Mouse (Mus musculus): ENCODE measurements around the gene Zfp580. TPM values are rescaled to one million over a fixed set of nuclear protein-coding genes. Genes with fewer than 3 reads are reported as not detected.

The Zfp580 gene
- polyA plus RNA-seq, 1 experiment from 2014 or later = 30.4 TPM

- Histone ChIP-seq H3K4me3 (ENCODE audit: low read depth, low read length) (peak overlapping the region; percentile 25), H3K4me2 (replicated peaks; ENCODE audit: low read depth, low read length) (peak overlapping the region; percentile 94), H3K36me3 (ENCODE audit: insufficient read depth, low read length) (no peaks in the 10 kb centered on the region), H3K4me1 (ENCODE audit: insufficient read depth, low read depth, low read length) (peaks cover 20% of the 10 kb centered on the region), H3K9ac (replicated peaks; ENCODE audit: low read depth) (0 out of 2 replicates have a peak overlapping the region, but pooled peaks have one; percentile 12), H3K27me3 (replicated peaks; ENCODE audit: insufficient read depth, low read length) (peaks cover 50% of the 10 kb centered on the region), H3K9me3 (ENCODE audit: low read length) (no peaks in the 10 kb centered on the region), H3K27ac (ENCODE audit: low read length) (no peak overlapping the region)
- 4% methylated on average over 45 of the region's 45 CpGs for WGBS
- DNase-seq (ENCODE audit: low spot score) = no peak
- ATAC-seq = no peak
- TF ChIP-seq EP300 (IDR thresholded peaks at IDR 0.05) (no peak), CTCF (IDR thresholded peaks at IDR 0.05) (no peak)
Measured at GRCm38 (mm10) chr7:5052931-5053343, 1.6 kb downstream of the Zfp580 start.

- H3K4me3 ChIP-seq (ENCODE audit: low read depth, low read length) = peak overlapping the region; percentile 19; the same call in 1 of the 2 replicates
- ATAC-seq = no peak
- DNase-seq (ENCODE audit: low spot score) = no peak
- peaks cover 20% of the 10 kb centered on the region for H3K4me1 ChIP-seq (ENCODE audit: insufficient read depth, low read depth, low read length)
- H3K27ac ChIP-seq (ENCODE audit: low read length) = no peak overlapping the region
- 12% methylated on average over 32 of the region's 32 CpGs for WGBS
- TF ChIP-seq CTCF (IDR thresholded peaks at IDR 0.05) = no peak
- TF ChIP-seq EP300 (IDR thresholded peaks at IDR 0.05) = no peak
- no peaks in the 10 kb centered on the region for H3K9me3 ChIP-seq (ENCODE audit: low read length)
- H3K9ac ChIP-seq (replicated peaks; ENCODE audit: low read depth) = no peak overlapping the region
- peak overlapping the region; percentile 38 for H3K4me2 ChIP-seq (replicated peaks; ENCODE audit: low read depth, low read length)
- H3K27me3 ChIP-seq (replicated peaks; ENCODE audit: insufficient read depth, low read length) = peaks cover 54% of the 10 kb centered on the region
- no peaks in the 10 kb centered on the region for H3K36me3 ChIP-seq (ENCODE audit: insufficient read depth, low read length)
Measured at GRCm38 (mm10) chr7:5053456-5054179, 2.3 kb downstream of the Zfp580 start.

GRCm38 (mm10) chr7:5056651-5057263 lies 5.4 kb downstream of the Zfp580 start:
- DNase-seq (ENCODE audit: low spot score) (no peak), ATAC-seq (no peak)
- no peak for TF ChIP-seq EP300 (IDR thresholded peaks at IDR 0.05)
- peaks cover 19% of the 10 kb centered on the region for H3K4me1 ChIP-seq (ENCODE audit: insufficient read depth, low read depth, low read length)
- H3K27ac ChIP-seq (ENCODE audit: low read length) = no peak overlapping the region
- H3K36me3 ChIP-seq (ENCODE audit: insufficient read depth, low read length) = no peaks in the 10 kb centered on the region
- peaks cover 54% of the 10 kb centered on the region for H3K27me3 ChIP-seq (replicated peaks; ENCODE audit: insufficient read depth, low read length)
- 3% methylated on average over 50 of the region's 55 CpGs for WGBS
- peak overlapping the region; percentile 19; the same call in 1 of the 2 replicates for H3K4me3 ChIP-seq (ENCODE audit: low read depth, low read length)
- peak overlapping the region; percentile 49 for H3K4me2 ChIP-seq (replicated peaks; ENCODE audit: low read depth, low read length)
- H3K9ac ChIP-seq (replicated peaks; ENCODE audit: low read depth) = no peak overlapping the region; the same call in 1 of the 2 replicates
- no peaks in the 10 kb centered on the region for H3K9me3 ChIP-seq (ENCODE audit: low read length)

GRCm38 (mm10) chr7:5057381-5057780 lies 6.0 kb downstream of the Zfp580 start:
- Histone ChIP-seq H3K27me3 (replicated peaks; ENCODE audit: insufficient read depth, low read length) (peaks cover 54% of the 10 kb centered on the region), H3K9me3 (ENCODE audit: low read length) (no peaks in the 10 kb centered on the region), H3K4me2 (replicated peaks; ENCODE audit: low read depth, low read length) (no peak overlapping the region), H3K4me3 (ENCODE audit: low read depth, low read length) (no peak overlapping the region), H3K9ac (replicated peaks; ENCODE audit: low read depth) (no peak overlapping the region; the same call in 1 of the 2 replicates), H3K27ac (ENCODE audit: low read length) (no peak overlapping the region), H3K4me1 (ENCODE audit: insufficient read depth, low read depth, low read length) (peaks cover 14% of the 10 kb centered on the region), H3K36me3 (ENCODE audit: insufficient read depth, low read length) (no peaks in the 10 kb centered on the region)
- ATAC-seq = no peak
- DNase-seq (ENCODE audit: low spot score) = no peak
- WGBS = 25% methylated on average over 8 of the region's 8 CpGs
- TF ChIP-seq EP300 (IDR thresholded peaks at IDR 0.05) (no peak), CTCF (IDR thresholded peaks at IDR 0.05) (no peak)

- Histone ChIP-seq H3K27ac (ENCODE audit: low read length) (no peak overlapping the region), H3K27me3 (replicated peaks; ENCODE audit: insufficient read depth, low read length) (peaks cover 54% of the 10 kb centered on the region), H3K4me3 (ENCODE audit: low read depth, low read length) (no peak overlapping the region), H3K4me2 (replicated peaks; ENCODE audit: low read depth, low read length) (no peak overlapping the region), H3K36me3 (ENCODE audit: insufficient read depth, low read length) (no peaks in the 10 kb centered on the region), H3K9me3 (ENCODE audit: low read length) (no peaks in the 10 kb centered on the region), H3K9ac (replicated peaks; ENCODE audit: low read depth) (no peak overlapping the region), H3K4me1 (ENCODE audit: insufficient read depth, low read depth, low read length) (peaks cover 12% of the 10 kb centered on the region)
- 32% methylated on average over 11 of the region's 11 CpGs for WGBS
- ATAC-seq = no peak
- peak; percentile 23 for DNase-seq (ENCODE audit: low spot score)
- no peak for TF ChIP-seq EP300 (IDR thresholded peaks at IDR 0.05)
- TF ChIP-seq CTCF (IDR thresholded peaks at IDR 0.05) = peak; percentile 30; the same call in 1 of the 2 replicates
Measured at GRCm38 (mm10) chr7:5057804-5058203, 6.5 kb downstream of the Zfp580 start.

- no peak for DNase-seq (ENCODE audit: low spot score)
- Histone ChIP-seq H3K4me1 (ENCODE audit: insufficient read depth, low read depth, low read length) (peaks cover 13% of the 10 kb centered on the region; the same call in 1 of the 2 replicates), H3K9ac (replicated peaks; ENCODE audit: low read depth) (no peak overlapping the region), H3K4me3 (ENCODE audit: low read depth, low read length) (no peak overlapping the region), H3K27me3 (replicated peaks; ENCODE audit: insufficient read depth, low read length) (peaks cover 45% of the 10 kb centered on the region), H3K9me3 (ENCODE audit: low read length) (no peaks in the 10 kb centered on the region), H3K27ac (ENCODE audit: low read length) (no peak overlapping the region), H3K36me3 (ENCODE audit: insufficient read depth, low read length) (no peaks in the 10 kb centered on the region), H3K4me2 (replicated peaks; ENCODE audit: low read depth, low read length) (no peak overlapping the region)
- TF ChIP-seq CTCF (IDR thresholded peaks at IDR 0.05) (no peak), EP300 (IDR thresholded peaks at IDR 0.05) (no peak)
- ATAC-seq = no peak
- WGBS = 86% methylated on average over 1 of the region's 1 CpGs
Measured at GRCm38 (mm10) chr7:5058631-5059030, 7.3 kb downstream of the Zfp580 start.

All from lung, postnatal 0 days (tissue).